Mouse (Mus musculus) lung, postnatal 14 days (tissue): ENCODE data around the gene Lrrfip1.
A peak's percentile ranks its signal among the peaks of the same experiment; 100 is the strongest.

ENCODE experiments used
- DNase-seq: peaks from one replicate; pipeline ENCODE4 v3.0.0; 2021

Gene Lrrfip1

GRCm38 (mm10) chr1:91088027-91088426, 89.5 kb downstream of the Lrrfip1 start:
- DNase-seq = no peak

DNA sequence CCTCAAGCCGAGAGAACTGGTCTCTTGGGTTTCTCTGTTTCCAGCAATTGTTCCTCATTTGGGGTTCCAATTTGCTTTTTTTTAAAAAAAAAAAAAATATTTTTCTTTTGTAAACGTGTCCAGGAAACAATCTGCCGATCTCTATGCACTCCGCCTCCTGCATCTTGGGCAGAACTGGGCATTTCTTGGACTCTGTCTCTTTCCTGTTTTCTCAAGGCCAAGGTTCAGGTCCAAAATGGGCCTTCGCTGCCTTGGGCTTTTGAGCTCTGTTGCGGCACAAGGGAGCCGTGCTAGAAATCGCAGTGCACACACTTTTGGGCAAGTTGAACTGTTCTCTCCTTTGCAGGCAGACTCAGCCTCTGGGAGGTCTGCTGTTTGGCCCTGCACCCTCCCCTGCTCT, 90.4 kb downstream of the Lrrfip1 start:
- no peak for DNase-seq

DNA sequence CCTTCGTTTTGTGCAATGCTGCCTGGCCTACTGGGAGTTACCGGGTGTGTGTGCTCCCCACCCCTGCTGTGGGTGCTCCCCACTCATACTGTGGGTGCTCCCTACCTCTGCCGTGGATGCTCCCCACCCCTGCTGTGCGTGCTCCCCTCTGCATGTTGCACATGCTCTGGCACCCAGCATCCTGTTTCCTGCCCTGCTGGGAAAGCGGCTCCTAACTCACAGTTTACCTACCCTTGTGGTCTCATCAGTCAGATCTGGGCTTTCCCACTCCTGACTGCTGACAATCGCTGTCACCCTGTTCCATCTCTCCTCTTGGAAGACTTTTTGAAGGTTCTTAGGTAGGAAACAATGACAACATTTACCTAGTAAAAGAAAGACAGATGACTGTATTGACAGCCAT, 91.9 kb downstream of the Lrrfip1 start:
- DNase-seq = no peak

- DNase-seq = no peak
These were observed 93.9 kb downstream of the Lrrfip1 start for GRCm38 (mm10) chr1:91092451-91092850.

GRCm38 (mm10) chr1:91093296-91093695, 94.8 kb downstream of the Lrrfip1 start:
- no peak for DNase-seq

- DNase-seq = no peak
These were observed 95.5 kb downstream of the Lrrfip1 start for GRCm38 (mm10) chr1:91094001-91094400.

DNA sequence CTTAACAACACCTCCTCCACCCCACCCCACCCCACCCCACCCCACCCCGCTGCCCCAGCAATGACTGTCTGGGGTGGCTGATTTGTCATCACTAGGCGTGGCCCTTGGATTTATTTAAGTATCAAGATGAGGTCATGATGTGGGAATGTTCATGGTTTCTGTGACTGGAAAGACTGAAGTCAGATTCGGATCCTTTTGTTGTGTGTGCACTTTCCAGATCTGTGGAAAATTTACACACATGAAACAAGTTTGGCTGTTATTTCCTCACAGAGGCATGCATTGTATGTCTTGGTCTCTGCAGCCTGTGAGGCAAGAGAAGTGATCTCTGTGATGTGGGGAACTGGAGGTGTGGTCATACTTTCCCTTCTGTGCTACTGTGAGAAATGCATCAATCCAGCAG, 96.7 kb downstream of the Lrrfip1 start:
- DNase-seq = no peak

DNA sequence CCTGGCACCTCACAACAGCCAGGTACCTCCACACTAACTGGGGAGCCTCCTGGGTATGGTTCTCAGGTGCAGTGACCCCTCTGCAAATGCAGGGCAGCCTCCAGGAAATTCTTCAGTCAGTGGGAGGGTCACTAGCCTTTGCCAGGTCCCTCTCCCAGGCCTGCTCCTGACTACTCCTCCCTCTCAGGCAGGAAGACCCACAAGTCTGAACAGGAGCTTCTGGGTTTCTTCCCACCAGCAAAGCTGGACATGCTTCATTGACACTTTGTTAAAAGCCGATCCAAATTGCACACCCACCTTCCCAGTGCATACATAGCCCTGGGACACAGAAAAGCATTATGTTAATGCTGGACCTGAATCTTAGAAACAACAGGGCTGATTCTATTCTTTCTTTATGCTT, 97.3 kb downstream of the Lrrfip1 start:
- no peak for DNase-seq

GRCm38 (mm10) chr1:91096490-91096889, 98.0 kb downstream of the Lrrfip1 start:
- no peak for DNase-seq

DNA sequence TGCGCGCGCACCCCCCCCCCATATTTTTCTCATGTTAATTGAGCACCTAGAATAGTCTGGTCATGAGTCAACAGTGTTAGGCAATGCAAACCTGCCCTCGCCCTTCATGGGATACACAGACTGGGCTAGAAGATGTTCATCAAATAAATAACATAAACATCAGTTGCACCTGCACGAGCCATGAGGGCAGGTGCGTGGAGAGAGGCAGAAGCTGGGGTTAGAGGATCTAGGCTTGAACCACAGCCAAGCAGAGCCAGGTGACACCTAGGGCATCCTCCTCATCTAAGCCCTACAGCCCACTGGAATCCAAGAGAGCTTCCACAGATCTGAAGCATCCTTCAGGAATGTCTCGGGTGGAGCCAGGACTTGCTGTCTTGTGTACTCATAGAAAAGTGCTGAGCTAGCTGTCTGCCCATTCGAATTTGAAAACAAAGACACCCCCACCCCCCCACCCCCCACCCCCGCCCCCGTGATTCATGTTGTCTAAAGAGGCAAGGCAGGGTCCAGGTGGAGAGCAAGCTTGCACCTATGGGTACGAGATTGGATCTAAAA, 98.8 kb downstream of the Lrrfip1 start:
- DNase-seq = no peak

DNA sequence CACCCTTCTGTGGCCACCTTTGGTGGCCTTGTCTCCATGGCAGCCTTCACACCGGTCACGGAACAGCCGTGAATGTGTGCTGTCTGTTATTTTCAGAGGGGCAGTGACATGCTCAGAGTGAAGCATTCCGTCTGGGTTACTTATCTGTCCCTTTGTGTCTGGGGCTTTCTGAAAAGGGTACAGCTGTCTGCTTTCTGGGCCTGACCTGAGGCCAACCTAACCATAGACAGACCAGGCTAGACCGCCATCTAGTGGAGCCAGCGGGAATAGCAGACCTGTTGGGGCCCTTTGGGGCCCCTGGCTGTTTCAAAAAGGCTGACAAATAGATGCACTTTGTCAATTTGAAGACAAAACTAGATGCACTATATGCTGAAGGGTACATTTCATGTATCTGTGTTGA, 100.3 kb downstream of the Lrrfip1 start:
- DNase-seq = peak; percentile 83

- no peak for DNase-seq
These were observed 103.3 kb downstream of the Lrrfip1 start for GRCm38 (mm10) chr1:91101709-91102440.

DNA sequence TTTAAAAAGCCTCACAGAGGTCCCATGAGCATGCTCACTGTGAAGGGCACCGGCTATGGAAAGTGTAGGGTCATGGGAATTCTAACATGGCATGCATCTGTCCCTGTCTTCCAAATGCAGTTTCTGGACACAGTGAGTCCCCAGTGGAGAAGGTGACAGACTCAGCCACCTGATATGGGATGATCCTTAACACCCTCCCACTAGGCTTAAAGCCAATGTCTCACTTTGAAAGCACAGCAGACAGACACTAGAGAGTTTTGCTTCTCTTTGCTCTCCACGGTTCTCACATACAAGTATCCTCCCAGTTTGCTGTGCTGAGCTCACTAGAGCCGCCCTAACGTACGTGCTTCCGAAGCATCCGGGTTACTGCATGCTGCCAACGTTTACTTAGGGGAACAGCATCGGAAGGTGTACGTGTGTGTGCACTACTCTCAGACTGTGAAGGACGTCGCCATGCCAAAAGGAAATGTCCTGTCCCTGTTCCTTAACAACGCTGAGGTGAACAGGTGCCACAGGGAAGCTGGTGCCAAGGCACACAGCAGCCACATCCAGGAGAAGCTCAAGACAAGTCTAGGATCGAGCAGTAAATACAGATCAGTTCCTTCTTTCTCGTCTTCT, 104.9 kb downstream of the Lrrfip1 start:
- no peak for DNase-seq

DNA sequence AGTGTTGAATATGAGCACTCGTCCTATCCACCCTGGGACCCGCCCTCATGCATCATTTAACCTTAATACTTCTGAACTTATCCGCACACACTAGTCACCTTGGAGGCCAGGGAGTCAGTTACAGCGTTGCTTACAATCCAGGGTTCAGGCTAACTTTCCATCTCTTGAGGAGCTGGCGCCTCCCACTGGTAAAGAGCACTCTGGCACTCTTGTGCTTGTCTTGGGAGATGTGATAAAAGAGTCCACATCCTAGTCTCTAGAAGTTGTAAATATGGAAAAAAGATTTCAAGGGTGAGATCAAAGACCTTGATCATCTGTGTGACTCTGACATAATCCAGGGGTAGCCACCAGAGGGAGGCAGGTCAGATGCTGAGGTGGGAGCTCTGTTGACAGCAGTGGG, 109.0 kb downstream of the Lrrfip1 start:
- no peak for DNase-seq

DNA sequence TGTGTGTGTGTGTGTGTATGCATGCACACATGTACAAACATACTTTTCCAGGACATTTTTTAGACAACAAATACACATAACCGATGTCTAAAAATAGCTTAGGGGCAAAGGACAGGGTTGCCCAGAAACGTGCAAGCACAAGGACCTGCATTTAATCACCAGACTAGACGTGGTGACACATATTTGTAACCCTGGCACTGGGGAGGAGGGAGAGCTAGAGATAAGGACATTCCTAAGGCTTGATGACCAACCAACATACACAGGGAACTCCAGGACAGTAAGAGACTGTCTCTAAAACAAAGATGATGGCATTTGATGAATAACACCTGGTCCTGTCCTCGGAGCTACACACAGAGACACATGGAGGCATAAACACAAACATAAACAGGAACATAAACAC, 110.8 kb downstream of the Lrrfip1 start:
- no peak for DNase-seq

GRCm38 (mm10) chr1:91112171-91112570, 113.6 kb downstream of the Lrrfip1 start:
- no peak for DNase-seq

DNA sequence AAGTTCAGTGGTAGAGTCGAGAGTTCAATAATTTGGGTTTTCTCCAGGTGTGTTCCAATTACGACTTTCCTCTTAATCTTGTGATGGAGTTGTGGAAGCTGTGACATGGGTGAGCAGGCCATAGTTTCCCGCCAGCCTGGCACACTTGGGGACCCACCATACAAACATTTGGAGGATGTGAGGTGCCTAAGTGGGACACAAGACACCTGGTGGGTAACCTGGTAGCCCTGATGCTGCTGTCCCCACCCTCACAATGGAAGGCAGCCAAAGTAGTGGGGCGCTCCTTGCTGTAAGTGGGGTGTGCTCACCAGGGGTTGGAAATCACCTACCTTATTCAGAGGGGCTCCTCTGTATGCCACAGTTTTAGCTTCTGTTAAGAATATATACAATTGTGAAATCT, 114.1 kb downstream of the Lrrfip1 start:
- DNase-seq = no peak

DNA sequence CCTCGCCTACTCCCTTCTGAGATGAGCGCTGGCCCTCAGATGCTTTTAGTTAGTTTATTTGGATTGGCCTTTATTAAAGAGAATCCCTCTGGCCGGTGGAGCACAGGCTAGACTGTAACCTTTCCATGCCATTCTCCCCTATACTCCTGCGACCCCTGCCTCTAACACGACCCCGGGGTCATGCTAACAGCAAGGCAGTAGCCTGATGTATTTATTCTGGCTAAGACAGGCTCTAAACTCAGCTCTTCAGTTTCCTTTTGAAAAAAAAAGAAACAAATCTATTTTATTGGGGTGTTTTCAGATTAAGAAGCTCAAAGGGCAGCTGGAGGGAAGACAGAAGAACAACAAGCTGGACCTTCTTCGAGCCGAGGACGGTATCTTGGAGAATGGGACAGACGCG, 123.6 kb downstream of the Lrrfip1 start:
- no peak for DNase-seq

GRCm38 (mm10) chr1:91123004-91123403, 124.5 kb downstream of the Lrrfip1 start:
- DNase-seq = no peak

GRCm38 (mm10) chr1:91123466-91123865, 124.9 kb downstream of the Lrrfip1 start:
- DNase-seq = no peak

GRCm38 (mm10) chr1:91128849-91129248, 130.3 kb downstream of the Lrrfip1 start:
- no peak for DNase-seq

DNA sequence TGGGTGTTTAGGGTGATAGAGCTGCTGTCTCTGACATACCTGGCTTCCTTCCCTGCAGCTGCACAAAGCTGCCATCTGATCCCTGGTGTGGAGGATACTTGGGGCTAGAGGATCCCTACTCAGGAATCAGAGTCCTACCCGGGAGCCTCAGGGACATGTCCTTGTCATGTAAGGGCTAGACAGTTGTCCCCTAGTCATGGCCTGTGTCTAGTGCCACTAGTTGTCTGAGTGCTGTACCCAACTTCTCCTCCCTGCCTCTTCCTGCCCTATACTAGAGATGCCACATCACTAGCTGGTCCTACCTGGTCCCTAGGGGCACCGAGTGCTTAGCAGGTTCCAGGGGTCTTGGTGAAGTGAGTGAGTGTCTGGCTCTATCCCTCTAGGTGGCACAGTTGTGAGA, 138.5 kb downstream of the Lrrfip1 start:
- DNase-seq = no peak

DNA sequence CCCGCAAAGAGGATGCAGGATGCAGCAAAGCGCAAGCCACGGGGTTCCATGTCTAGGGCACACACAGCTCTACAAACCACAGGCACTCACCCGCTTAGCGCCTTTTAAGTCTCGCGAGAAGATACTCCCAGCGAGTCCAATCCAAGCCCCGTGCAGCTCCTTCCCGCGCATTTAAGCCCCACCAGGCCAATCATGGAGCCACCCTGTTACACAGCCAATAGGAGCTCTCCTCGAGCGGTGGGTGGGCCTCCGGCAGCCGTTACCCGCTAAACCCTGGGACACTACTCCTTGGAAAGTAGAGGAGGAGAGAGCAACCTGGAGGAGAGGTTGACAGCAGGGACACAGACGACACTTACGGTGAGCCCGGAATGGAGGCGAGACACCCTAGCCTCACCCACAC, 146.3 kb downstream of the Lrrfip1 start, which contains the start of gene Rbm44:
Rbm44 (plus strand) TSS at position 277 of the 400 bp plus-strand sequence.
- no peak for DNase-seq

- DNase-seq = no peak
These were observed 153.0 kb downstream of the Lrrfip1 start for GRCm38 (mm10) chr1:91151509-91151908.
